Mouse (Mus musculus): ENCODE measurements around the gene Sik3.

GRCm38 (mm10) chr9:46043626-46044025 is 31.0 kb downstream of the Sik3 start:
- no peak for TF ChIP-seq CTCF (IDR thresholded peaks at IDR 0.05; ENCODE audit: insufficient read depth, low read length)
- no peak for TF ChIP-seq POLR2A (IDR thresholded peaks at IDR 0.05; ENCODE audit: borderline replicate concordance, extremely low read depth, low read depth, low read length)

Measured in lung, adult 2 months (tissue).